7 mouse cellular contexts compared by ENCODE assay signal in the genomic region with DNA sequence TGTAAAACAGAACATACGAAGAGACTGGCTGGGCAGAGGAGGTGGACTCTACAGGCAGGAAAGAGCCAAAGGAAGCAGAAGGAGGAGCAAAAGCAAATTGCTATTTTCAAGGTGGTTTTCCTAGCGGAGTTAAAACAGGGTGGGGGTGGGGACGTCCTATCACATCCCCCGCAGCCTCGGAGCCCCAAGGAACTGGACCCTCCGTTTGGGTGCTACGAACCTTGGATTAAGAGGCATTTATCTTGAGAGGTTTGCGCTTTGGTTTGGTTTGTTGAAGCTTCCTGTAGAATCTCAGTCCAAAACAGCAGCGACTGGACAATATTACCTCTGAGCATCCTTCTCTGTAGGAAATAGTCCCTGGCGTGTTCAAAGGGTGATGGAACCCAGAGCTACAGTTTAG. TPM values are rescaled to one million over a fixed set of nuclear protein-coding genes. Genes with fewer than 3 reads are reported as not detected.
DNase-seq lines count a peak whose midpoint lies in the region; ATAC-seq and TF ChIP-seq lines count a peak whose summit lies in the region.

No protein-coding gene starts in this region.

- H3K27me3 ChIP-seq in lung, postnatal 0 days (replicated peaks; ENCODE audit: insufficient read depth, low read length): no peaks in the 10 kb centered on the region
- peaks cover 3% of the 10 kb centered on the region; the same call in 1 of the 2 replicates for H3K27me3 ChIP-seq in heart, embryonic 16.5 days (ENCODE audit: control insufficient read depth, insufficient read depth, low read length)
- peaks cover 55% of the 10 kb centered on the region for H3K27me3 ChIP-seq in liver, embryonic 12.5 days (replicated peaks)
- H3K27me3 ChIP-seq in stomach, embryonic 16.5 days (ENCODE audit: control insufficient read depth, insufficient read depth, low read length): no peaks in the 10 kb centered on the region
- no peaks in the 10 kb centered on the region for H3K27me3 ChIP-seq in cerebellum, adult 2 months (ENCODE audit: control insufficient read depth, insufficient read depth, low read length)

- peak overlapping the region; percentile 55 for H3K4me2 ChIP-seq in lung, postnatal 0 days (replicated peaks; ENCODE audit: low read depth, low read length)
- peak overlapping the region; percentile 59 for H3K4me2 ChIP-seq in heart, embryonic 16.5 days (ENCODE audit: low read depth, low read length)
- peak overlapping the region; percentile 37 for H3K4me2 ChIP-seq in liver, embryonic 12.5 days
- peak overlapping the region; percentile 56 for H3K4me2 ChIP-seq in stomach, embryonic 16.5 days (ENCODE audit: low read depth, low read length)

- no peaks in the 10 kb centered on the region; the same call in 1 of the 2 replicates for H3K4me1 ChIP-seq in lung, postnatal 0 days (ENCODE audit: insufficient read depth, low read depth, low read length)
- H3K4me1 ChIP-seq in heart, embryonic 16.5 days (ENCODE audit: control insufficient read depth, insufficient read depth, low read length): peaks cover 3% of the 10 kb centered on the region
- peaks cover 13% of the 10 kb centered on the region for H3K4me1 ChIP-seq in liver, embryonic 12.5 days
- H3K4me1 ChIP-seq in stomach, embryonic 16.5 days (ENCODE audit: control insufficient read depth, insufficient read depth, low read length): peaks cover 1% of the 10 kb centered on the region; the same call in 1 of the 2 replicates
- H3K4me1 ChIP-seq in cerebellum, adult 2 months (ENCODE audit: control insufficient read depth, insufficient read depth, low read length): no peaks in the 10 kb centered on the region

- TF ChIP-seq POLR2A in cerebellum, adult 2 months (IDR thresholded peaks at IDR 0.05; ENCODE audit: borderline replicate concordance, insufficient read depth, low read length): no peak

- WGBS in lung, postnatal 0 days: 13% methylated on average over 10 of the region's 10 CpGs
- 11% methylated on average over 10 of the region's 10 CpGs for WGBS in heart, embryonic 16.5 days
- WGBS in liver, embryonic 12.5 days (ENCODE audit: insufficient replicate concordance): 14% methylated on average over 10 of the region's 10 CpGs
- WGBS in stomach, embryonic 16.5 days: 11% methylated on average over 10 of the region's 10 CpGs
- WGBS in cerebellum, adult 2 months: 14% methylated on average over 10 of the region's 10 CpGs

- H3K27ac ChIP-seq in lung, postnatal 0 days (ENCODE audit: low read length): no peak overlapping the region
- no peak overlapping the region for H3K27ac ChIP-seq in heart, embryonic 16.5 days (ENCODE audit: low read length)
- H3K27ac ChIP-seq in liver, embryonic 12.5 days: no peak overlapping the region
- H3K27ac ChIP-seq in stomach, embryonic 16.5 days (ENCODE audit: low read length): peak overlapping the region; percentile 53; the same call in 1 of the 2 replicates
- no peak overlapping the region for H3K27ac ChIP-seq in cerebellum, adult 2 months (ENCODE audit: insufficient read depth, low read length)

- H3K9ac ChIP-seq in lung, postnatal 0 days (replicated peaks; ENCODE audit: low read depth): no peak overlapping the region
- H3K9ac ChIP-seq in heart, embryonic 16.5 days (ENCODE audit: low read length): no peak overlapping the region; the same call in 1 of the 2 replicates
- H3K9ac ChIP-seq in liver, embryonic 12.5 days: no peak overlapping the region
- peak overlapping the region; percentile 54 for H3K9ac ChIP-seq in stomach, embryonic 16.5 days (ENCODE audit: low read length)

- no peak for DNase-seq in lung, postnatal 0 days (ENCODE audit: low spot score)
- no peak for DNase-seq in lung, postnatal 14 days
- no peak for DNase-seq in T-cell, adult 2 months (ENCODE audit: low spot score)
- no peak for DNase-seq in cerebellum, adult 2 months

- TF ChIP-seq CTCF in lung, postnatal 0 days (IDR thresholded peaks at IDR 0.05): no peak
- TF ChIP-seq CTCF in cerebellum, adult 2 months (IDR thresholded peaks at IDR 0.05; ENCODE audit: borderline replicate concordance, insufficient read depth, low read depth, low read length): no peak

- no peak for ATAC-seq in lung, postnatal 0 days
- no peak for ATAC-seq in heart, embryonic 16.5 days (replicated peaks; ENCODE audit: extremely low read depth, insufficient read depth, low FRiP score)
- ATAC-seq in liver, embryonic 12.5 days: no peak
- no peak for ATAC-seq in stomach, embryonic 16.5 days (ENCODE audit: insufficient read depth, low FRiP score)

- H3K36me3 ChIP-seq in lung, postnatal 0 days (ENCODE audit: insufficient read depth, low read length): no peaks in the 10 kb centered on the region
- H3K36me3 ChIP-seq in heart, embryonic 16.5 days (ENCODE audit: control insufficient read depth, insufficient read depth): no peaks in the 10 kb centered on the region
- H3K36me3 ChIP-seq in liver, embryonic 12.5 days: no peaks in the 10 kb centered on the region
- no peaks in the 10 kb centered on the region for H3K36me3 ChIP-seq in stomach, embryonic 16.5 days (ENCODE audit: control insufficient read depth, insufficient read depth, low read length)

- TF ChIP-seq EP300 in lung, postnatal 0 days (IDR thresholded peaks at IDR 0.05): no peak

- H3K9me3 ChIP-seq in lung, postnatal 0 days (ENCODE audit: low read length): no peaks in the 10 kb centered on the region
- no peaks in the 10 kb centered on the region for H3K9me3 ChIP-seq in heart, embryonic 16.5 days (replicated peaks; ENCODE audit: control insufficient read depth, low read length)
- H3K9me3 ChIP-seq in liver, embryonic 12.5 days (replicated peaks): no peaks in the 10 kb centered on the region
- H3K9me3 ChIP-seq in stomach, embryonic 16.5 days (replicated peaks; ENCODE audit: control insufficient read depth, low read length): no peaks in the 10 kb centered on the region

- no peak overlapping the region for H3K4me3 ChIP-seq in lung, postnatal 0 days (ENCODE audit: low read depth, low read length)
- H3K4me3 ChIP-seq in heart, embryonic 16.5 days (ENCODE audit: low read length): peak overlapping the region; percentile 26
- H3K4me3 ChIP-seq in liver, embryonic 12.5 days: no peak overlapping the region
- H3K4me3 ChIP-seq in stomach, embryonic 16.5 days (replicated peaks; ENCODE audit: low read length): peak overlapping the region; percentile 42
- no peak overlapping the region for H3K4me3 ChIP-seq in cerebellum, adult 2 months (replicated peaks; ENCODE audit: insufficient read depth, low read depth, low read length)

RNA-seq across cellular contexts. Expression of gene Cyb5r3, which starts 37.3 kb away (rescaled TPM):
- polyA plus RNA-seq in lung, postnatal 0 days (2015; fragmentation: Nextera tagmentation; extraction: Ambion mirVana): 170 and 183 TPM in 2 replicates
- 146 and 155 TPM in 2 replicates for polyA plus RNA-seq in heart, embryonic 16.5 days (2015; fragmentation: Nextera tagmentation; extraction: Ambion mirVana)
- polyA plus RNA-seq in liver, embryonic 12.5 days (2016; fragmentation: Nextera tagmentation; extraction: Ambion mirVana): 151 and 172 TPM in 2 replicates
- polyA plus RNA-seq in stomach, embryonic 16.5 days (2015; fragmentation: Nextera tagmentation; extraction: Ambion mirVana): 211 and 262 TPM in 2 replicates
- polyA plus RNA-seq in cerebellum, adult 2 months (2012; rRNA removed): 63.5 and 68.6 TPM in 2 replicates

RNA-seq across cellular contexts. Expression of gene A4galt, which starts 41.9 kb away (rescaled TPM):
- polyA plus RNA-seq in lung, postnatal 0 days (2015; fragmentation: Nextera tagmentation; extraction: Ambion mirVana): 15.2 and 16.0 TPM in 2 replicates
- 1.3 TPM in 2 replicates for polyA plus RNA-seq in heart, embryonic 16.5 days (2015; fragmentation: Nextera tagmentation; extraction: Ambion mirVana)
- 0.08 TPM in 2 replicates for polyA plus RNA-seq in liver, embryonic 12.5 days (2016; fragmentation: Nextera tagmentation; extraction: Ambion mirVana)
- polyA plus RNA-seq in stomach, embryonic 16.5 days (2015; fragmentation: Nextera tagmentation; extraction: Ambion mirVana): 15.3 and 16.9 TPM in 2 replicates
- 3.7 and 5.0 TPM in 2 replicates for polyA plus RNA-seq in cerebellum, adult 2 months (2012; rRNA removed)

Comparison
In these comparisons a context has a peak if more than half of its experiments do, and no peak if none do; other contexts are left out.
1. H3K4me3 ChIP-seq: peak in heart, embryonic 16.5 days (single experiment) and stomach, embryonic 16.5 days (single experiment); none in lung, postnatal 0 days (single experiment), liver, embryonic 12.5 days (single experiment) and cerebellum, adult 2 months (single experiment).
2. Peak in every context shown above with its lines, with median percentiles within 50 percentile points of each other: H3K4me2 ChIP-seq.